ENCODE assay signal across 13 mouse cellular contexts in genomic region chr8:100451231-100451630, GRCm38 (mm10).
"Had no signal": no experiment of that assay in that cellular context is flagged by ENCODE, and none has a peak within 500 bp of the region (broad histone marks: within the 10 kb centered on the region; RNA-seq: fewer than 3 reads in every experiment).

No protein-coding gene starts in this region.

- H3K27me3 ChIP-seq: kidney, embryonic 15.5 days; limb, embryonic 13.5 days; midbrain, embryonic 13.5 days; neural tube, embryonic 12.5 days; stomach, embryonic 15.5 days had no signal

- DNase-seq: kidney, adult 2 months; kidney, postnatal 14 days; layer of hippocampus, postnatal 36 days; lung, adult 18-20 months; retina, postnatal 1 day; right cerebral cortex, postnatal 14 days; thymus, postnatal 36 days had no signal

- H3K4me3 ChIP-seq: kidney, embryonic 15.5 days; limb, embryonic 13.5 days; midbrain, embryonic 13.5 days; neural tube, embryonic 12.5 days; stomach, embryonic 15.5 days had no signal

- H3K4me2 ChIP-seq: kidney, embryonic 15.5 days; limb, embryonic 13.5 days; midbrain, embryonic 13.5 days; neural tube, embryonic 12.5 days; stomach, embryonic 15.5 days had no signal

- H3K36me3 ChIP-seq: kidney, embryonic 15.5 days; limb, embryonic 13.5 days; midbrain, embryonic 13.5 days; neural tube, embryonic 12.5 days; stomach, embryonic 15.5 days had no signal

- H3K9me3 ChIP-seq: kidney, embryonic 15.5 days; limb, embryonic 13.5 days; midbrain, embryonic 13.5 days; neural tube, embryonic 12.5 days; stomach, embryonic 15.5 days had no signal

- ATAC-seq: midbrain, embryonic 13.5 days had no signal

- H3K4me1 ChIP-seq: kidney, embryonic 15.5 days; limb, embryonic 13.5 days; midbrain, embryonic 13.5 days; neural tube, embryonic 12.5 days; stomach, embryonic 15.5 days had no signal

- H3K9ac ChIP-seq: kidney, embryonic 15.5 days; limb, embryonic 13.5 days; liver, embryonic 14.5 days; midbrain, embryonic 13.5 days; neural tube, embryonic 12.5 days; stomach, embryonic 15.5 days had no signal

- H3K27ac ChIP-seq: kidney, embryonic 15.5 days; limb, embryonic 13.5 days; liver, embryonic 14.5 days; midbrain, embryonic 13.5 days; neural tube, embryonic 12.5 days; stomach, embryonic 15.5 days had no signal
